Mouse (Mus musculus) limb, embryonic 11.5 days (tissue): Measurements from ENCODE around the gene Sbf2. TPM values are rescaled to one million over a fixed set of nuclear protein-coding genes. Genes with fewer than 3 reads are reported as not detected.

Experiments
- ATAC-seq: fragments of 200-750 bp; cut with Nextera tagmentation; 2 replicates; pipeline ENCODE4 v1.8.0; 2017; ENCODE audit warnings: low read depth; ENCODE audit not compliant: insufficient number of reproducible peaks, low FRiP score, low TSS enrichment
- DNase-seq: peaks from one replicate; pipeline ENCODE4 v3.0.0-alpha.2; 2015; ENCODE audit warnings: low spot score
- H3K27ac ChIP-seq: fragments of 300-500 bp; sonication (generic); replicated peaks from 2 replicates; pipeline ENCODE4 v1.5.1; 2014; ENCODE audit warnings: low read depth, mild to moderate bottlenecking, low read length
- H3K27me3 ChIP-seq: fragments of 300-500 bp; sonication (generic); 2 replicates; pipeline ENCODE4 v1.6.1; 2014; ENCODE audit warnings: mild to moderate bottlenecking, low read length, mixed read lengths; ENCODE audit not compliant: control insufficient read depth, insufficient read depth
- H3K36me3 ChIP-seq: fragments of 300-500 bp; sonication (generic); 2 replicates; pipeline ENCODE4 v1.6.1; 2014; ENCODE audit warnings: mild to moderate bottlenecking, low read length, moderate library complexity, mixed read lengths; ENCODE audit not compliant: control insufficient read depth, insufficient read depth
- H3K4me1 ChIP-seq: fragments of 300-500 bp; sonication (generic); 2 replicates; pipeline ENCODE4 v1.6.1; 2014; ENCODE audit warnings: low read length, mixed read lengths; ENCODE audit not compliant: control insufficient read depth, insufficient read depth
- H3K4me2 ChIP-seq: fragments of 300-500 bp; sonication (generic); 2 replicates; pipeline ENCODE4 v1.6.1; 2014; ENCODE audit warnings: low read depth, mild to moderate bottlenecking, moderate library complexity; ENCODE audit not compliant: severe bottlenecking
- H3K4me3 ChIP-seq: fragments of 300-500 bp; sonication (generic); 2 replicates; pipeline ENCODE4 v1.5.1; 2014; ENCODE audit warnings: low read depth, low read length
- H3K9ac ChIP-seq: fragments of 300-500 bp; sonication (generic); 2 replicates; pipeline ENCODE4 v1.6.1; 2014; ENCODE audit warnings: mild to moderate bottlenecking, low read length
- H3K9me3 ChIP-seq: fragments of 300-500 bp; sonication (generic); 2 replicates; pipeline ENCODE4 v1.6.1; 2016; ENCODE audit warnings: low read length; ENCODE audit not compliant: control insufficient read depth
- WGBS: fragments of 180-500 bp; shearing (Covaris S2); extraction: QIAGEN DNeasy Blood & Tissue Kit; methylation state at CpG from one replicate; pipeline ENCODE4 v1.1.7; 2014; 5-methylcytosine and 5-hydroxymethylcytosine counted together
- polyA plus RNA-seq: library from polyadenylated mRNA; unstranded; fragments of >200 nt; fragmentation: Nextera tagmentation; extraction: Ambion mirVana; gene quantifications from 2 replicates; pipeline ENCODE4 v1.2.1, GENCODE M21; 2014

Gene Sbf2
- polyA plus RNA-seq, 1 experiment from 2014 or later = 31.4 TPM

GRCm38 (mm10) chr7:110626186-110627098, 11.7 kb upstream of the Sbf2 start:
- ATAC-seq (no peak), DNase-seq (peak; percentile 50)
- Histone ChIP-seq H3K4me2 (peak overlapping the region; percentile 26), H3K36me3 (no peaks in the 10 kb centered on the region), H3K9me3 (no peaks in the 10 kb centered on the region), H3K27ac (no peak overlapping the region), H3K27me3 (peaks cover 50% of the 10 kb centered on the region), H3K4me3 (no peak overlapping the region; the same call in 1 of the 2 replicates), H3K4me1 (peaks cover 10% of the 10 kb centered on the region), H3K9ac (no peak overlapping the region)
- WGBS = 3% methylated on average over 28 of the region's 28 CpGs

- H3K27me3 ChIP-seq = peaks cover 50% of the 10 kb centered on the region
- 63% methylated on average over 10 of the region's 10 CpGs for WGBS
- H3K9ac ChIP-seq = no peak overlapping the region
Measured at GRCm38 (mm10) chr7:110625489-110625888, 10.8 kb upstream of the Sbf2 start.

GRCm38 (mm10) chr7:110624961-110625360, 10.2 kb upstream of the Sbf2 start:
- H3K4me3 ChIP-seq = no peak overlapping the region
- H3K9me3 ChIP-seq = no peaks in the 10 kb centered on the region
- no peak for ATAC-seq
- H3K27ac ChIP-seq = no peak overlapping the region
- DNase-seq = no peak
- no peaks in the 10 kb centered on the region for H3K36me3 ChIP-seq
- peaks cover 50% of the 10 kb centered on the region for H3K27me3 ChIP-seq
- 91% methylated on average over 13 of the region's 13 CpGs for WGBS
- no peak overlapping the region for H3K9ac ChIP-seq
- H3K4me1 ChIP-seq = peaks cover 10% of the 10 kb centered on the region
- no peak overlapping the region for H3K4me2 ChIP-seq

More at GRCm38 (mm10) chr7:110625489-110625888, 10.8 kb upstream of the Sbf2 start:
- H3K4me3 ChIP-seq = no peak overlapping the region
- no peak overlapping the region for H3K27ac ChIP-seq
- no peaks in the 10 kb centered on the region for H3K36me3 ChIP-seq
- DNase-seq (no peak), ATAC-seq (no peak)
- no peaks in the 10 kb centered on the region for H3K9me3 ChIP-seq
- no peak overlapping the region for H3K4me2 ChIP-seq
- H3K4me1 ChIP-seq = peaks cover 10% of the 10 kb centered on the region

GRCm38 (mm10) chr7:110624067-110624466, 9.3 kb upstream of the Sbf2 start:
- Histone ChIP-seq H3K4me1 (peaks cover 9% of the 10 kb centered on the region), H3K9me3 (no peaks in the 10 kb centered on the region), H3K4me2 (no peak overlapping the region), H3K4me3 (no peak overlapping the region), H3K36me3 (no peaks in the 10 kb centered on the region), H3K27ac (no peak overlapping the region), H3K9ac (no peak overlapping the region), H3K27me3 (peaks cover 42% of the 10 kb centered on the region)
- ATAC-seq = no peak
- no peak for DNase-seq
- 62% methylated on average over 2 of the region's 2 CpGs for WGBS

GRCm38 (mm10) chr7:110619086-110619611, 4.4 kb upstream of the Sbf2 start:
- Histone ChIP-seq H3K27me3 (no peaks in the 10 kb centered on the region), H3K9ac (no peak overlapping the region), H3K4me2 (no peak overlapping the region), H3K27ac (no peak overlapping the region), H3K36me3 (no peaks in the 10 kb centered on the region), H3K4me3 (no peak overlapping the region), H3K9me3 (no peaks in the 10 kb centered on the region), H3K4me1 (peaks cover 3% of the 10 kb centered on the region; the same call in 1 of the 2 replicates)
- WGBS = 31% methylated on average over 9 of the region's 9 CpGs
- DNase-seq (peak; percentile 14), ATAC-seq (no peak)

GRCm38 (mm10) chr7:110615792-110616191, 1.1 kb upstream of the Sbf2 start:
- WGBS = 9% methylated on average over 11 of the region's 11 CpGs
- H3K27ac ChIP-seq = no peak overlapping the region
- no peaks in the 10 kb centered on the region for H3K9me3 ChIP-seq
- no peaks in the 10 kb centered on the region for H3K27me3 ChIP-seq
- H3K4me1 ChIP-seq = peaks cover 8% of the 10 kb centered on the region; the same call in 1 of the 2 replicates
- H3K4me3 ChIP-seq = peak overlapping the region; percentile 71; the same call in 1 of the 2 replicates
- H3K9ac ChIP-seq = no peak overlapping the region
- no peak for ATAC-seq
- no peaks in the 10 kb centered on the region for H3K36me3 ChIP-seq
- DNase-seq = no peak
- peak overlapping the region; percentile 63 for H3K4me2 ChIP-seq

GRCm38 (mm10) chr7:110615151-110615631, 469 bp upstream of the Sbf2 start:
- H3K4me1 ChIP-seq = peaks cover 8% of the 10 kb centered on the region; the same call in 1 of the 2 replicates
- no peaks in the 10 kb centered on the region for H3K36me3 ChIP-seq
- no peaks in the 10 kb centered on the region for H3K27me3 ChIP-seq
- peak overlapping the region; percentile 94 for H3K9ac ChIP-seq
- peak overlapping the region; percentile 71 for H3K4me3 ChIP-seq
- peak overlapping the region; percentile 63 for H3K4me2 ChIP-seq
- under 1% methylated on average over 17 of the region's 20 CpGs for WGBS
- no peaks in the 10 kb centered on the region for H3K9me3 ChIP-seq
- ATAC-seq (peak; percentile 27; the same call in 1 of the 2 replicates), DNase-seq (peak; percentile 69)
- peak overlapping the region; percentile 96 for H3K27ac ChIP-seq

GRCm38 (mm10) chr7:110613381-110614132, 1.2 kb downstream of the Sbf2 start:
- peak overlapping the region; percentile 96 for H3K27ac ChIP-seq
- H3K9ac ChIP-seq = peak overlapping the region; percentile 94
- H3K27me3 ChIP-seq = no peaks in the 10 kb centered on the region
- H3K4me2 ChIP-seq = peak overlapping the region; percentile 63
- H3K4me1 ChIP-seq = peaks cover 8% of the 10 kb centered on the region; the same call in 1 of the 2 replicates
- ATAC-seq = no peak
- H3K36me3 ChIP-seq = no peaks in the 10 kb centered on the region
- no peaks in the 10 kb centered on the region for H3K9me3 ChIP-seq
- no peak for DNase-seq
- peak overlapping the region; percentile 71 for H3K4me3 ChIP-seq
- 5% methylated on average over 17 of the region's 17 CpGs for WGBS
